Mouse (Mus musculus): ENCODE measurements around the gene Lsamp.

DNA sequence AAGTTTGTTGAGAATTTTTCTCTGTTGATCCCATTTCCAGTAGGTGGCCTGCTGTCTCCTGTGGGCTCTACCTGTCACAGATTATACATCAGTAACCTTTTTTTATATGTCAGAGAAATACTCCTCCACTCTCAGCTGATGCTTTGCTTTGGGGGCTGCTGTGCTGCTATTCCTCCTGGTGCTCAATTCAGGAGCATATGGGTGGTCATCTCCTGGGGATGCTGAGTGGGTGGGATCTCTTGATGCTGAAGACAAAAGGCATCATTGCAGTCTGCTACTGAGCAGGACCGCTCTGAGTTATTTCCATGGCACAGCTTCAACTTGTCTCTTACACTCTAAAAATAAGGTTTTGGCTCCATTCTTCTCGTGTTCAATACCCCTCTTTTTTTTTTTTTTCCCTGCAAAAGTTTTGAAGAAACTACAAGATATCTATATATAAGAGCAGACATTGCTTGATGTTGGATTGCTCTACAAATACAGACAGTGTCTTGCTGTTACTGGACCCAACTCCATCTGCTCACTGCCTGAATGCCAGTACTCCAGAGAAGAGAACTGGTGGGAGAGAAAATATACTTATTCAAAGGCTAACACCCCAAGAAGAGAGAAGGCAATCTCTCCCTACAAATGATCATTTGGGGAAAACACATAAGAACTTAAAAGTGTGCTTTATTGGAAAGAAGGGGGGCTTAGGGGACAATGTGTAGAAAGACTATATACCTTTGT is 1690.3 kb downstream of the Lsamp start:
- no peak for TF ChIP-seq POLR2A (IDR thresholded peaks at IDR 0.05; ENCODE audit: insufficient read length, low read depth)
- no peak for TF ChIP-seq POLR2AphosphoS2 (IDR thresholded peaks at IDR 0.05; ENCODE audit: insufficient read length, low read depth)
- TF ChIP-seq E2F4 (IDR thresholded peaks at IDR 0.05; ENCODE audit: insufficient read depth), result no peak
- TF ChIP-seq MYOD1 (IDR thresholded peaks at IDR 0.05; ENCODE audit: control insufficient read depth in 1 of 3, insufficient read length in 2 of 3, low read depth in 2 of 3), result no peak
- TF ChIP-seq USF1 (IDR thresholded peaks at IDR 0.05; ENCODE audit: low read depth), result no peak
- no peak for TF ChIP-seq MAX (IDR thresholded peaks at IDR 0.05; ENCODE audit: low read depth)
- no peak for TF ChIP-seq TCF12 (IDR thresholded peaks at IDR 0.05; ENCODE audit: insufficient read depth, poor library complexity, severe bottlenecking)
